Mouse (Mus musculus): ENCODE results near the gene Ms4a8a. TPM values are rescaled to one million over a fixed set of nuclear protein-coding genes. Genes with fewer than 3 reads are reported as not detected.

Ms4a8a gene
- polyA plus RNA-seq (2012), result not detected in 2 replicates

GRCm38 (mm10) chr19:11080934-11081333 lies at the start of gene Ms4a8a:
Gene Ms4a8a, minus strand, starts transcription at chr19:11081102.

GRCm38 (mm10) chr19:11017891-11018290 lies 63.0 kb downstream of the Ms4a8a start, which contains the start of gene Ms4a18:
Gene Ms4a18, minus strand, starts transcription at chr19:11018031.

Other genes starting within 250 kb of the Ms4a8a start
- 2.4 and 2.5 TPM in 2 replicates for gene Slc15a3, start 241.4 kb downstream of the Ms4a8a start, polyA plus RNA-seq (2012)
- 2.5 and 2.6 TPM in 2 replicates for gene Tmem132a, start 211.2 kb downstream of the Ms4a8a start, polyA plus RNA-seq (2012)
- gene Tmem109, start 199.1 kb downstream of the Ms4a8a start, polyA plus RNA-seq (2012), result 31.8 and 33.0 TPM in 2 replicates
- gene Prpf19, start 185.9 kb downstream of the Ms4a8a start, polyA plus RNA-seq (2012), result 86.3 and 92.4 TPM in 2 replicates
- not detected in 2 replicates for gene Zp1, start 160.5 kb downstream of the Ms4a8a start, polyA plus RNA-seq (2012)
- 0.15 and 0.18 TPM in 2 replicates for gene Ptgdr2, start 143.9 kb downstream of the Ms4a8a start, polyA plus RNA-seq (2012)
- 56.1 and 58.1 TPM in 2 replicates for gene Ccdc86, start 131.8 kb downstream of the Ms4a8a start, polyA plus RNA-seq (2012)
- not detected in 2 replicates for gene Ms4a10, start 106.4 kb downstream of the Ms4a8a start, polyA plus RNA-seq (2012)
- not detected in 2 replicates for gene Ms4a15, start 87.9 kb downstream of the Ms4a8a start, polyA plus RNA-seq (2012)
- gene Ms4a18, start 63.1 kb downstream of the Ms4a8a start, polyA plus RNA-seq (2012), result not detected in 2 replicates
- gene 1700017D01Rik, start 49.8 kb upstream of the Ms4a8a start, polyA plus RNA-seq (2012), result not detected in 2 replicates
- gene 1700025F22Rik, start 84.2 kb upstream of the Ms4a8a start, polyA plus RNA-seq (2012), result not detected in 2 replicates
- not detected in 2 replicates for gene Ms4a13, start 115.6 kb upstream of the Ms4a8a start, polyA plus RNA-seq (2012)
- not detected in 2 replicates for gene Ms4a12, start 151.3 kb upstream of the Ms4a8a start, polyA plus RNA-seq (2012)
- gene Ms4a1, start 185.1 kb upstream of the Ms4a8a start, polyA plus RNA-seq (2012), result 0.12 TPM in 1 of 2 replicates, not detected in the other
- not detected in 2 replicates for gene Ms4a5, start 202.8 kb upstream of the Ms4a8a start, polyA plus RNA-seq (2012)
- 0.03 TPM in 1 of 2 replicates, not detected in the other for gene Ms4a14, start 233.4 kb upstream of the Ms4a8a start, polyA plus RNA-seq (2012)

Measured in megakaryocyte-erythroid progenitor cell, adult 5 weeks (primary cell).